Mouse (Mus musculus) kidney, postnatal 0 days (tissue): ENCODE data around the gene Zfp3. TPM values are rescaled to one million over a fixed set of nuclear protein-coding genes. Genes with fewer than 3 reads are reported as not detected.

Experiments used
- ATAC-seq: fragments of 200-750 bp; cut with Nextera tagmentation; replicated peaks from 2 replicates; pipeline ENCODE4 v1.8.0; 2017; ENCODE audit warnings: low read depth, moderate number of reproducible peaks, moderate TSS enrichment, moderate library complexity; ENCODE audit not compliant: low FRiP score
- DNase-seq: peaks from one replicate; pipeline ENCODE4 v3.0.0-alpha.2; 2016; ENCODE audit warnings: low spot score
- H3K27ac ChIP-seq: fragments of 300-500 bp; sonication (generic); 2 replicates; pipeline ENCODE4 v1.5.1; 2014; ENCODE audit warnings: mild to moderate bottlenecking
- H3K27me3 ChIP-seq: fragments of 300-500 bp; sonication (generic); 2 replicates; pipeline ENCODE4 v1.6.1; 2014; ENCODE audit warnings: low read length, mixed read lengths; ENCODE audit not compliant: insufficient read depth
- H3K36me3 ChIP-seq: fragments of 300-500 bp; sonication (generic); 2 replicates; pipeline ENCODE4 v1.6.1; 2014; ENCODE audit warnings: low read length, mixed read lengths; ENCODE audit not compliant: insufficient read depth
- H3K4me1 ChIP-seq: fragments of 300-500 bp; sonication (generic); replicated peaks from 2 replicates; pipeline ENCODE4 v1.6.1; 2014; ENCODE audit warnings: antibody characterized with exemption, low read length, mixed read lengths; ENCODE audit not compliant: insufficient read depth
- H3K4me2 ChIP-seq: fragments of 300-500 bp; sonication (generic); 2 replicates; pipeline ENCODE4 v1.6.1; 2014; ENCODE audit warnings: mild to moderate bottlenecking, low read length, moderate library complexity, mixed read lengths
- H3K4me3 ChIP-seq: fragments of 300-500 bp; sonication (generic); replicated peaks from 2 replicates; pipeline ENCODE4 v1.5.1; 2014; ENCODE audit warnings: low read depth, low read length
- H3K9ac ChIP-seq: fragments of 300-500 bp; sonication (generic); 2 replicates; pipeline ENCODE4 v1.6.1; 2014; ENCODE audit warnings: low read depth, low read length
- H3K9me3 ChIP-seq: fragments of 300-500 bp; sonication (generic); replicated peaks from 2 replicates; pipeline ENCODE4 v1.6.1; 2016; ENCODE audit warnings: low read length, inconsistent platforms, mixed read lengths
- CTCF ChIP-seq: IDR thresholded peaks from 2 replicates; pipeline ENCODE4 v1.5.1; 2016; ENCODE audit warnings: antibody characterized with exemption, low read depth, mild to moderate bottlenecking, moderate library complexity
- WGBS: fragments of 180-500 bp; shearing (Covaris S2); extraction: QIAGEN DNeasy Blood & Tissue Kit; methylation state at CpG from one replicate; pipeline ENCODE4 v1.1.7; 2014; 5-methylcytosine and 5-hydroxymethylcytosine counted together
- polyA plus RNA-seq: library from polyadenylated mRNA; unstranded; fragments of >200 nt; fragmentation: Nextera tagmentation; extraction: Ambion mirVana; gene quantifications from 2 replicates; pipeline ENCODE4 v1.2.1, GENCODE M21; 2015

Gene Zfp3
- polyA plus RNA-seq, 1 experiment from 2014 or later, result 7.1 TPM

DNA sequence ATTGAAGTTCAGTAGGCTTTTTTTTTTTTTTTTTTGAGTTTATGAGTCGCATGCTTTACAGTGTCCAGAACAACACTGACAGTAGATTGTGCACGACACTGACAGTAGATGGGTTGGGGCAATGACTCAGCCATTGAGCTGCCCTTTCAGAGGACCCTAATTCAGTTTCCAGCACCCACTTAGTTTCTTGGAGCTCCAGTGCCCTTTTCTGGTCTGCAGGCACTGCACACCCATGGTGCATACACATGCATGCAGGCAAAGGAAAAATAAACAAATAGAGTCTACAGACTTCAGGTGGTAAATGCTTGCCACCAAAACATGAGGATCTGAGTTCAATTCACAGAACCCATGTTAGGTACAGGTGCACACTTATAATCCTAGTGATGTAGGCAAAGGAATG is 37.4 kb upstream of the Zfp3 start:
- Histone ChIP-seq H3K36me3 (peaks cover 59% of the 10 kb centered on the region), H3K4me1 (no peaks in the 10 kb centered on the region), H3K9me3 (no peaks in the 10 kb centered on the region), H3K27me3 (no peaks in the 10 kb centered on the region), H3K27ac (no peak overlapping the region), H3K4me2 (no peak overlapping the region), H3K4me3 (no peak overlapping the region), H3K9ac (no peak overlapping the region)
- WGBS, result 85% methylated on average over 2 of the region's 2 CpGs
- TF ChIP-seq CTCF, result no peak
- ATAC-seq (no peak), DNase-seq (no peak)

DNA sequence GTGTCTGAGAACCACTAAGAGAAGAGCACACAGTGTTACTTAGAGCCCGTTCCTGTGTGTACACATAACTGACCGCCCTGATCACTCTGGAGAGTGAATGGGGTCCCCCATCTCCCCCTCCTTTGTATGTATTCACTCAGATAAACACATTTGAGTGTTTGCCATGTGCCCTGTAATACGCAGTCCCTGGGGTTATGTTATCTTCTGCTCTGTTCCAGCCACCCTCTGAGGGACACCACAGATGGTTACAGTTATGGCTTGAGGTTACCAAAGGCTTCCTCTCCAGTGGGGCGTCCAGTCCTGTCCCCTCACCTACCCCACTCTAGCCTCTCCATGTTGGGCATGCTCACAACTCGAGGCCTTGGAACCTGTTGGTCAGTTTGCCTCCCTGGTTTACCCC is 36.6 kb upstream of the Zfp3 start:
- no peak for ATAC-seq
- H3K36me3 ChIP-seq, result peaks cover 52% of the 10 kb centered on the region

DNA sequence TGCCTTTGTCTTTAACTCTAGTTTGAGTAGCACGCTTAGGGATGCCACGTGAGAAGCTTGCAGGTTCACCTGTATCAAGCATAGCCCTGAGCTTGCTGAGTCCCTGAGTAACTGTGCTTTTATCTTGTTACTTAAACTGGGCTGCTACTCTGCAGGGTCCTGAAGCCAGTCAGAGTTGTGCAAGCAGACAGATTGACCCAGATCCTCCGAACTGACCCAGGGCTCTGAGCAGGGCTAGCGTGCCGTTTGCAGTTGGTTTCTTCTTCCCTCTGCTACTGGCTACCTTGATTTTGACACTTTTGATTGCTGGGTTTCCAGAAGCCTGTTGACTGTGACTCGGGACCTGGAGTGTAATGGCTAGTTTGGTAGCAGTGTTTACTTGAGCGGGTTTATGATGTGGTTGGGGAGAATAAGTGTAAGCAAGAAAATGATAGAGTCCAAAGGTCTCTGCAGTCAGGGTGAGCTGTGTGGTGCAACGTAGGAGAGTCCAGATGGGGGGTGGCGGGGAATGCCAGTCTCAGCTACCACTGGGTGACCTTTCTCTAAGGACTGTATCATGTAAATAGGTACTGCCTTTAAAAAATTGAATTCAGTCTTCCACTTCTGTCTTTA is 33.5 kb upstream of the Zfp3 start:
- Histone ChIP-seq H3K9ac (no peak overlapping the region), H3K27me3 (no peaks in the 10 kb centered on the region), H3K36me3 (peaks cover 31% of the 10 kb centered on the region), H3K4me3 (no peak overlapping the region), H3K4me2 (no peak overlapping the region), H3K27ac (no peak overlapping the region), H3K4me1 (no peaks in the 10 kb centered on the region), H3K9me3 (no peaks in the 10 kb centered on the region)
- peak; percentile 81 for ATAC-seq
- TF ChIP-seq CTCF, result no peak
- DNase-seq, result no peak
- 74% methylated on average over 9 of the region's 9 CpGs for WGBS

More for the DNA sequence above, 36.6 kb upstream of the Zfp3 start:
- Histone ChIP-seq H3K9me3 (no peaks in the 10 kb centered on the region), H3K4me3 (no peak overlapping the region), H3K4me2 (no peak overlapping the region), H3K9ac (no peak overlapping the region), H3K27ac (no peak overlapping the region), H3K27me3 (no peaks in the 10 kb centered on the region), H3K4me1 (no peaks in the 10 kb centered on the region)
- DNase-seq, result no peak
- no peak for TF ChIP-seq CTCF
- 83% methylated on average over 5 of the region's 5 CpGs for WGBS

DNA sequence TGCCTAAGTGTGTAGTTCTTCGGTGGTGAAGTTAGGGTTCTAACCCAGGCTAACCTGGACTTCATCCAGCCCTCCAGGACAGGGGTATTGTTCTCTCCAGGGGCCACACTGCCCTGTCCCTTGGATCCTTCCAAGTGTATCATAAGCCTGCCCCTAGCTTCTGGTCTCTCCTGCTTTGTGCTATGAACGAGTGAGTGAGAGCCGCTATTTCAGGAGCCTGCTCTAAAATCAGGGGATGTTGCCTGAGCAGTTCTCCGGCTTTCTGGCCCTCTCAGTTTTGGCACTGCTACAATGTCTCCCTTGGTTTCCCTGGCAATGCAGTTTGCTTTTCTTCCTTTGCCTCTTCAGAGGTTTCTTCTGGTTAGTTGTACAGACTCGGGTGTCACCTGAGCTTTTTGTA is 32.8 kb upstream of the Zfp3 start:
- H3K27ac ChIP-seq, result peak overlapping the region; percentile 25; the same call in 1 of the 2 replicates
- peaks cover 25% of the 10 kb centered on the region for H3K36me3 ChIP-seq
- H3K4me2 ChIP-seq, result no peak overlapping the region

DNA sequence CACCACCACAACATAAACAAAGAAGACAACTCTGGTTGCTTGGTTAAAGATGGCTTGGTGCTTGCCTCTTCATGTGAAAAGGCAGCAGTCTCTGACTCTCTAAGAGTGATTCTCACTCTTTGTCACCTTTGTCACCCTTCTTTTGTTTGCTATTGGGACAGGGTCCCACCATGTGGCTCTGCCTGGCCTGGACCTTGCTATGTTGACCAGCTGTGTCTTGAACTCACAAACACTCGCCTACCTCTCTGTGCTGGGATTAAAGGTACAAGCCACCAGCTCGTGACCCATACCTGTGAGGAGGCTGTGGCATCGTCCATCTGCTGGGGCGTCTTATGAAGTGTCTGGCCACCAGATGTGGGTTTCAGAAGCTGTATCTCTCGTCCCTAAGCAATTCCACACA is 30.8 kb upstream of the Zfp3 start:
- no peak for ATAC-seq
- H3K4me1 ChIP-seq, result no peaks in the 10 kb centered on the region
- no peak overlapping the region for H3K4me2 ChIP-seq
- 56% methylated on average over 5 of the region's 5 CpGs for WGBS
- no peaks in the 10 kb centered on the region for H3K27me3 ChIP-seq
- TF ChIP-seq CTCF, result no peak
- DNase-seq, result no peak
- peaks cover 4% of the 10 kb centered on the region; the same call in 1 of the 2 replicates for H3K36me3 ChIP-seq
- H3K9me3 ChIP-seq, result no peaks in the 10 kb centered on the region
- no peak overlapping the region for H3K9ac ChIP-seq
- H3K4me3 ChIP-seq, result no peak overlapping the region
- H3K27ac ChIP-seq, result no peak overlapping the region

More for the DNA sequence above, 32.8 kb upstream of the Zfp3 start:
- no peak for TF ChIP-seq CTCF
- Histone ChIP-seq H3K4me3 (no peak overlapping the region), H3K9ac (no peak overlapping the region), H3K27me3 (no peaks in the 10 kb centered on the region), H3K4me1 (no peaks in the 10 kb centered on the region), H3K9me3 (no peaks in the 10 kb centered on the region)
- DNase-seq (no peak), ATAC-seq (no peak)
- WGBS, result 65% methylated on average over 5 of the region's 5 CpGs

DNA sequence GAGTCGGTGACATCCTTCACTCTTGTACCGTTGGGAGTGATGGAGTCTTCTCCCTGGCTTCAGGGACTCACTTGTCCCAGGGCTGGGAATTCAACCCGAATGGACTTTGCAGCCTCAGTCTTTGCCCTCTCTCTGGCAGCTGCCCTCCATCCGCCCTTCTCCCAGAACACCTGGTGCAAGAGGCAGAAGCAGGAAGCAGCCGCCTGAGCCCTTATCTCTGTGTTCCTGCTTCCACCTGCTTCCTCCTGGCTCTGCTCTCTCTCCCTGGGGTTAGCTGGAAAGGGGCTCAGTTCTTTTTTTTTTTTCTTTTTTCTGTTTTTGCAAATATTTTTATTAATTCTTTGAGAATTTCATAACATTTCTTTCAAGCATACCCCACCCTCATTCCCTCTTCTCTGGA is 26.3 kb upstream of the Zfp3 start:
- TF ChIP-seq CTCF, result no peak
- ATAC-seq (no peak), DNase-seq (no peak)
- H3K27me3 ChIP-seq, result no peaks in the 10 kb centered on the region
- H3K4me3 ChIP-seq, result no peak overlapping the region
- H3K4me2 ChIP-seq, result no peak overlapping the region
- no peaks in the 10 kb centered on the region for H3K4me1 ChIP-seq
- no peaks in the 10 kb centered on the region for H3K9me3 ChIP-seq
- 61% methylated on average over 5 of the region's 5 CpGs for WGBS
- no peak overlapping the region for H3K9ac ChIP-seq
- no peak overlapping the region for H3K27ac ChIP-seq
- no peaks in the 10 kb centered on the region for H3K36me3 ChIP-seq

DNA sequence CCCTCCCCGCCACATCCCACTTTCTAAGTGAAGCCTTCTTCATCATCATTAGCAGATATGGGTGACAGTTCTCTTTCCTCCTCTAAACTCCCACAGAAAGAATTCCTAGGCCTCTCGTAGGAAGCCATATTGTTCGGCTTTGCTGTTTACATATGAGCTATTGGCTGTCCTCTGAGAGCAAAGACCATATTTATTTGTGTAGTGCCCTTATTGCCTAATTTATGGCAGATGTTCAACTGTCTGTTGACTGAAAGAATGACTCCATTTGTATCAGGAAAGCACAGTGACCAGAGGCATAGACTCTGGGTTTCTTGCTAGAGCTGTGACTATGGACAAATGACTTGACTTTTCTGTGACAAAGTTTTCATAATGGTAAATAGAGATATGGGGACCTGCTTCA is 22.4 kb upstream of the Zfp3 start:
- H3K9me3 ChIP-seq, result no peaks in the 10 kb centered on the region
- TF ChIP-seq CTCF, result no peak
- no peak for DNase-seq
- no peaks in the 10 kb centered on the region for H3K36me3 ChIP-seq
- ATAC-seq, result no peak
- WGBS, result 89% methylated on average over 3 of the region's 3 CpGs
- H3K4me3 ChIP-seq, result no peak overlapping the region
- H3K4me2 ChIP-seq, result no peak overlapping the region
- no peak overlapping the region for H3K27ac ChIP-seq
- no peak overlapping the region for H3K9ac ChIP-seq
- H3K27me3 ChIP-seq, result no peaks in the 10 kb centered on the region
- no peaks in the 10 kb centered on the region for H3K4me1 ChIP-seq
